Mouse (Mus musculus): ENCODE data around the gene Tmem79. TPM values are rescaled to one million over a fixed set of nuclear protein-coding genes. Genes with fewer than 3 reads are reported as not detected.
"Not testable (repeated sequence)": the region's sequence is repeated elsewhere in the genome, so short reads cannot be mapped to it uniquely, and the experiment has no call there.

Tmem79 gene
- polyA plus RNA-seq (2015; fragmentation: Nextera tagmentation; extraction: Ambion mirVana) = 0.66 and 2.0 TPM in 2 replicates

DNA sequence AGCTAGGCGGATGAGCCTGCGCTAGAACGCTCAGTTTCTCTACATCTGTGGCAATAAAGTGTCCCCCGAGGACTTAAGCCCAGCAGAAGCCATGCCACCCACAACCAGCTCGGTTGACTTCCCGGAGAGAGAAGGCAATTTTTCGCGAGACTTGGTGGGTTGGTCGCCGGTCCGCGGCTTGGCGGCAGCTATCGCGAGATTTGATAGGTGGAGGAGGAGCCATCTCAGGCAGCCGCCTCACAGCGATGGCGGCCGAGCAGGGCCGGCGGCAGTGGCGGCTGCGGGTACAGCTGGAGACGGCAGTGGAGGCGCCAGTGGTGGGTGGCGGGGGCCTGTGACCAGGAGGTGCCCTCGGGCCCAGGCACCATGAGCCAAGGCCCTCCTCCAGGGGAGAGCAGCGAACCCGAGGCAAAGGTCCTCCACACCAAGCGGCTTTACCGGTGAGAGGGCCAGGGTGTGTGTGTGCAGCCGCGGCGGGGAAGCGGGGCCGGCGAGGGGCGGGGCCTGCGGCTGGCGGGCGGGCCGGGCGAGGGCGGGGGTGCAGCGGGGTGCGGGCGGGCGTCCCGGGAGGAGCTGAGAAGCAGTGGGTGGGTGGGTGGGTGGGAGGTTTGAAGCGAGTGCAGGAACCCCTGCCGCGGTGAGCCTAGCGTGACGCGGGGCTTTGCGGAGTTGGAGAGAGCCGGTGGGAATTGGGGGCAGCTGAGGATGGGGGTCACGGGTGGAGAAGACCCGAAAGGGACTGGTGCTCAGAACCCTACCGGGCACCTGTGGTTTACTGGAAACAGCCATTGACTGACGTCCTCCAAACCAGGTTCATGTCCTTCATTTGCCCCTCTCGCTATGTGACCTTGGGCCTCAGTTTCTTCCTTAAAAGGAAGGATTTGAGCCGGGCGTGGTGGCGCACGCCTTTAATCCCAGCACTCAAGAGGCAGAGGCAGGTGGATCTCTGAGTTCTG, at the start of gene Tmem79, which contains the start of gene Smg5:
TSS of gene Tmem79 (minus strand) at position 91 of the 956 bp plus-strand sequence.
TSS of gene Smg5 (plus strand) at position 203 of the 956 bp plus-strand sequence.
- Histone ChIP-seq H3K9ac (replicated peaks) (peak within 1 kb of the TSS; percentile 90), H3K27me3 (no peaks in the 10 kb centered on the region), H3K4me3 (replicated peaks) (peak within 1 kb of the TSS; percentile 73), H3K4me2 (replicated peaks) (peak within 1 kb of the TSS; percentile 73), H3K4me1 (replicated peaks) (peaks cover 30% of the 10 kb centered on the region), H3K27ac (peak within 1 kb of the TSS; percentile 94), H3K9me3 (no peaks in the 10 kb centered on the region), H3K36me3 (no peaks in the 10 kb centered on the region)
- WGBS = 1% methylated on average over 51 of the region's 66 CpGs
- peak; percentile 95 for ATAC-seq

DNA sequence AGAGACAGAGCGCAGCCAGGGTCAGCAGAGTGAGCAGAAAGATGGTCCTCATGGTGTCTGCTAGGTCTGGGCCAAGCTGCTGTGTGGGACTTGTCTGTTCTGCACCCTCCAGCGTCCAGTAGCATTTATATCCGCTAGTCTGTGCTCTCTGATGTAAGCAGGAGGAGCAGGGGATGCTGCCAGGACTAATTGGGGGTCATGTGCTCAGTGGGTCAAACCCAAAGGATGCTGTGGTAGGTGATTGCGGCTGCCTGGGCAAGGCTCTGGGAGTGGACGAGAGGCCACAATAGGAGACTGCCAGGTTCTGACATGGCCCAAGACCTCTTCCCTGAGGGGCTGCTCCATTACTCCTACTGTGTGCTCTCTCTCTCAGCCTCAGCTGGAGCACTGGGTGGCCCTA, 48.4 kb upstream of the Tmem79 start, which contains the start of gene Bglap:
TSS of gene Bglap (minus strand) at position 101 of the 400 bp plus-strand sequence.
- H3K27me3 ChIP-seq = no peaks in the 10 kb centered on the region
- H3K4me3 ChIP-seq (replicated peaks) = no peak within 1 kb of the TSS
- 84% methylated on average over 5 of the region's 5 CpGs for WGBS
- H3K36me3 ChIP-seq = no peaks in the 10 kb centered on the region
- no peak within 1 kb of the TSS for H3K4me2 ChIP-seq (replicated peaks)
- no peak within 1 kb of the TSS for H3K9ac ChIP-seq (replicated peaks)
- no peak for ATAC-seq
- peaks cover 7% of the 10 kb centered on the region for H3K4me1 ChIP-seq (replicated peaks)
- no peaks in the 10 kb centered on the region for H3K9me3 ChIP-seq
- H3K27ac ChIP-seq = no peak within 1 kb of the TSS

DNA sequence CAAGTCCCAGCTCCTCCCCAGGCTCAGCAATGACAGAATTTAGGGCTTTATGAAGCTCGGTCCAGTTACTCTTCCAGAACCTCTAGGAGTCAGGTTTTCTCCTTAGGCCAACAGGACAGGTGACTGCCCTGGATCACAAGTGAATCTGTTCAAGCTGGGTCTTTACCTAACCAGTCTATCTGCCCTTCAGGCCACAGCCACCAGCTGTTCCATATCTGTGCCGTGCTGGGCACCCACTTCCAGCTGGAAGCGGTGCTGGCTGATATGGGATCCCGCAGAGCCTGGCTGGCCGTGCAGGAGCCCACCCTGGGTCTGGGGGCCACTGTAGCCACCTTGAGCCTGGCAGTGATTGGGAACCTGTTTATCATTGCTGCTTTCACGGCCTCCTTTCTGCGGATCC, 46.4 kb upstream of the Tmem79 start:
- not testable (repeated sequence) for H3K27ac ChIP-seq; H3K27me3 ChIP-seq; H3K36me3 ChIP-seq; H3K4me3 ChIP-seq (replicated peaks); H3K9ac ChIP-seq (replicated peaks); H3K9me3 ChIP-seq; H3K4me1 ChIP-seq (replicated peaks)
- 11% methylated on average over 1 of the region's 7 CpGs for WGBS
- ATAC-seq = peak; percentile 49
- peak overlapping the region; percentile 50; the same call in 1 of the 2 replicates for H3K4me2 ChIP-seq (replicated peaks)

DNA sequence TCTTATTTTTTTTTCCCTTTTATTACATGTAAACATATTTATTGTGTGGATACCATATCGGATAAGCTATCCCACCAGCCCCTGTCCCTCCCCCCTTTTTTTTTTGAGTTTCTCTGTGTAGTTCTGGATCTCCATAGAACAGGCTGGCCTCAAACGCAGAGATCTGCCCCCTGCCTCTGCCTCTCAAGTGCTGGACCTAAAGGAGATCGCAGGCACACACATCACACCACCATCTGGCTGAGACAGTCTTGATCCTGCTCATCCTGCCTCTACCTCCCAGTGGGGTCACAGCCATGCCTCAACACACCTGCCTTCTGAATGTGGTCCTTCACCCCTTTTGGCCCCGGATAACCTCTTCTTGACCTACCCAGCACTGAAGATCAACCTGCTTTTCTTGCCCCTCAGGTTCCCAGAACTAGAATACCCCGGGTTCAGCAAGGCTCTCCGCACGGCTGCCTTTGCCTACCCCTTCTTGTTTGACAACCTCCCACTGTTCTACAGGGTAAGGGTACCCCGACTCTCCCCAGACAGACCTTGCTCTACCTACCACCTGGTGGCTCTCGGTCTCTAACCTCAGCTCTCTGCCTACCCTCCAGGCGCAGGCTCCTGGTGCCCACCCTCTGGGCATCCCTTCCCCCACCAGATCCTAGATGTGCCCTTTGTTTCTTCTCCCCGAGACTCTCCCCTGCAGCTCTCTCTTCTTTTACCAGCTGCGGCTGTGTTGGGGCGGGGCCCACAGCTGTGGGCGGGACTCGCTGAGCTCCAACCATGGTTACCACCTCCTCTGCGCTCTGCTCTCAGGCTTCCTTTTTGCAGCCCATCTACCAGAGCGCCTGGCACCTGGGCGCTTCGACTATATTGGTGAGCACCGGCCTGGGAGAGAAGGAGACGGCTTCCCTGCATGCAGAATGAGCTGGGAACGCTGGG, 45.7 kb upstream of the Tmem79 start:
- Histone ChIP-seq H3K4me2 (replicated peaks) (peak overlapping the region; percentile 50), H3K4me3 (replicated peaks) (peak overlapping the region; percentile 28), H3K9ac (replicated peaks) (peak overlapping the region; percentile 41; the same call in 1 of the 2 replicates), H3K27ac (peak overlapping the region; percentile 77)
- H3K27me3 ChIP-seq; H3K4me1 ChIP-seq (replicated peaks); H3K9me3 ChIP-seq; H3K36me3 ChIP-seq: not testable (repeated sequence)
- WGBS = 4% methylated on average over 20 of the region's 22 CpGs
- peak; percentile 91 for ATAC-seq

DNA sequence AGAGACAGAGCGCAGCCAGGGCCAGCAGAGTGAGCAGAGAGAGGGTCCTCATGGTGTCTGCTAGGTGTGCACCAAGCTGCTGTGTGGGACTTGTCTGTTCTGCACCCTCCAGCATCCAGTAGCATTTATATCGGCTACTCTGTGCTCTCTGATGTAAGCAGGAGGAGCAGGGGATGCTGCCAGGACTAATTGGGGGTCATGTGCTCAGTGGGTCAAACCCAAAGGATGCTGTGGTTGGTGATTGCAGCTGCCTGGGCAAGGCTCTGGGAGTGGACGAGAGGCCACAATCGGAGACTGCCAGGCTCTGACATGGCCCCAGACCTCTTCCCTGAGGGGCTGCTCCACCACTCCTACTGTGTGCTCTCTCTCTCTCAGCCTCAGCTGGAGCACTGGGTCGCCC, 42.7 kb upstream of the Tmem79 start, which contains the start of gene Bglap2:
TSS of gene Bglap2 (minus strand) at position 101 of the 400 bp plus-strand sequence.
- 81% methylated on average over 5 of the region's 5 CpGs for WGBS

DNA sequence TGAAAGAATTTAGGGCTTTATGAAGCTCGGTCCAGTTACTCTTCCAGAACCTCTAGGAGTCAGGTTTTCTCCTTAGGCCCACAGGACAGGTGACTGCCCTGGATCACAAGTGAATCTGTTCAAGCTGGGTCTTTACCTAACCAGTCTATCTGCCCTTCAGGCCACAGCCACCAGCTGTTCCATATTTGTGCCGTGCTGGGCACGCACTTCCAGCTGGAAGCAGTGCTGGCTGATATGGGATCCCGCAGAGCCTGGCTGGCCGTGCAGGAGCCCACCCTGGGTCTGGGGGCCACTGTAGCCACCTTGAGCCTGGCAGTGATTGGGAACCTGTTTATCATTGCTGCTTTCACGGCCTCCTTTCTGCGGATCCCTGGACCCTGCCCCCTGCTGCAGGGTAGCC, 40.7 kb upstream of the Tmem79 start:
- H3K9me3 ChIP-seq; H3K27me3 ChIP-seq; H3K4me3 ChIP-seq (replicated peaks); H3K9ac ChIP-seq (replicated peaks); H3K36me3 ChIP-seq: not testable (repeated sequence)
- peak; percentile 9 for ATAC-seq
- 30% methylated on average over 6 of the region's 7 CpGs for WGBS
- peak overlapping the region; percentile 36; the same call in 1 of the 2 replicates for H3K4me2 ChIP-seq (replicated peaks)
- H3K27ac ChIP-seq = peak overlapping the region; percentile 65; the same call in 1 of the 2 replicates
- peaks cover 10% of the 10 kb centered on the region for H3K4me1 ChIP-seq (replicated peaks)

More for the DNA sequence above, 42.7 kb upstream of the Tmem79 start, which contains the start of gene Bglap2:
- H3K4me2 ChIP-seq (replicated peaks); ATAC-seq; H3K9me3 ChIP-seq; H3K27me3 ChIP-seq; H3K27ac ChIP-seq; H3K36me3 ChIP-seq; H3K4me3 ChIP-seq (replicated peaks); H3K9ac ChIP-seq (replicated peaks): not testable (repeated sequence)
- H3K4me1 ChIP-seq (replicated peaks) = peaks cover 14% of the 10 kb centered on the region

DNA sequence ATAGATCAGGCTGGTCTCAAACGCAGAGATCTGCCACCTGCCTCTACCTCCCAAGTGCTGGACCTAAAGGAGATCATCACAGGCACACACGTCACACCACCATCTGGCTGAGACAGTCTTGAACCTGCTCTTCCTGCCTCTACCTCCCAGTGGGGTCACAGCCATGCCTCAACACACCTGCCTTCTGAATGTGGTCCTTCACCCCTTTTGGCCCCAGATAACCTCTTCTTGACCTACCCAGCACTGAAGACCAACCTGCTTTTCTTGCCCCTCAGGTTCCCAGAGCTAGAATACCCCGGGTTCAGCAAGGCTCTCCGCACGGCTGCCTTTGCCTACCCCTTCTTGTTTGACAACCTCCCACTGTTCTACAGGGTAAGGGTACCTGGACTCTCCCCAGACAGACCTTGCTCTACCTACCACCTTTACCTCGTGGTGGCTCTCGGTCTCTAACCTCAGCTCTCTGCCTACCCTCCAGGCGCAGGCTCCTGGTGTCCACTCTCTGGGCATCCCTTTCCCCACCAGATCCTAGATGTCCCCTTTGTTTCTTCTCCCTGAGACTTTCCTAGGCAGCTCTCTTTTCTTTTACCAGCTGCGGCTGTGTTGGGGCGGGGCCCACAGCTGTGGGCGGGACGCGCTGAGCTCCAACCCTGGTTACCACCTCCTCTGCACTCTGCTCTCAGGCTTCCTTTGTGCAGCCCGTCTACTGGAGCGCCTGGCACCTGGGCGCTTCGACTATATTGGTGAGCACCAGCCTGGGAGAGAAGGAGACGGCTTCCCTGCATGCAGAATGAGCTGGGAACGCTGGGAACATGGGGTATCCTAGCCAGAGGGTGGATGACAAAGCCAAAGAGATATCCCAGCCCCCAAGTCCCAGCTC, 40.0 kb upstream of the Tmem79 start:
- WGBS = 9% methylated on average over 19 of the region's 19 CpGs
- H3K36me3 ChIP-seq; H3K4me1 ChIP-seq (replicated peaks); H3K9me3 ChIP-seq; H3K27me3 ChIP-seq: not testable (repeated sequence)
- H3K27ac ChIP-seq = peak overlapping the region; percentile 65
- peak; percentile 91 for ATAC-seq
- peak overlapping the region; percentile 41; the same call in 1 of the 2 replicates for H3K9ac ChIP-seq (replicated peaks)
- H3K4me3 ChIP-seq (replicated peaks) = peak overlapping the region; percentile 14
- peak overlapping the region; percentile 36 for H3K4me2 ChIP-seq (replicated peaks)

DNA sequence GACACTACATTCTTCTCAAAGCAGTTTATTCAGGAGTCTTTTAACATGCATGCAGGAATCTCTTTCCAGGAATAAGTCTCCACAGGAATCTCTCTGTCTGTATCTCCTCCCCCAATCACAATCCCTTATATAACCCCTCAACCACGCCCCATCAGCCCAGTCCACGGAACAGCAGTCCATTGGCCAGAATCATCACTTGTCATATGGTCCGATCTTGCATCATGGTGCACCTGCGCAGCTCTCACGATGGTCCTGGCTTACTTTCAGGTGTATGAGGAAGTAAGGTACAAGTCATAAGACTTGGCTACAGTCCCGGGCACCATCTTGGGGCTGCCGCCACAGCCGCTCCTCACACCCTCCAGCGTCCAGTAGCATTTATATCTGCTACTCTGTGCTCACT, 36.7 kb upstream of the Tmem79 start, which contains the start of gene Bglap3:
TSS of gene Bglap3 (minus strand) at position 101 of the 400 bp plus-strand sequence.
- H3K4me2 ChIP-seq (replicated peaks); H3K36me3 ChIP-seq; ATAC-seq; H3K4me3 ChIP-seq (replicated peaks); H3K9ac ChIP-seq (replicated peaks); H3K4me1 ChIP-seq (replicated peaks); H3K27ac ChIP-seq; H3K27me3 ChIP-seq: not testable (repeated sequence)
- WGBS = 93% methylated on average over 9 of the region's 9 CpGs
- peaks cover 11% of the 10 kb centered on the region for H3K9me3 ChIP-seq

DNA sequence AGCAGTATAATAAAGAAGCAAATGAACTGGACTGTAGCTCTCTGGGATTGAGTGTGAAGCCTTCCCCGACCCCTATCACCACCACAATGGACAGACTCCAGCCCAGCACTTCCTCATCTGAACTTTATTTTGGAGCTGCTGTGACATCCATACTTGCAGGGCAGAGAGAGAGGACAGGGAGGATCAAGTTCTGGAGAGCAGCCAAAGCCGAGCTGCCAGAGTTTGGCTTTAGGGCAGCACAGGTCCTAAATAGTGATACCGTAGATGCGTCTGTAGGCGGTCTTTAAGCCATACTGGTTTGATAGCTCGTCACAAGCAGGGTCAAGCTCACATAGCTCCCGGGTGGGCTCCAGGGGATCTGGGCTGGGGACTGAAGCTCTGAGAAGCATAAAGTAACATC, 32.6 kb upstream of the Tmem79 start:
- ATAC-seq; H3K36me3 ChIP-seq; H3K27ac ChIP-seq; H3K4me3 ChIP-seq (replicated peaks); H3K4me2 ChIP-seq (replicated peaks); H3K4me1 ChIP-seq (replicated peaks); H3K9ac ChIP-seq (replicated peaks): not testable (repeated sequence)
- WGBS = 89% methylated on average over 7 of the region's 7 CpGs
- Histone ChIP-seq H3K9me3 (peaks cover 11% of the 10 kb centered on the region), H3K27me3 (peaks cover 26% of the 10 kb centered on the region)

DNA sequence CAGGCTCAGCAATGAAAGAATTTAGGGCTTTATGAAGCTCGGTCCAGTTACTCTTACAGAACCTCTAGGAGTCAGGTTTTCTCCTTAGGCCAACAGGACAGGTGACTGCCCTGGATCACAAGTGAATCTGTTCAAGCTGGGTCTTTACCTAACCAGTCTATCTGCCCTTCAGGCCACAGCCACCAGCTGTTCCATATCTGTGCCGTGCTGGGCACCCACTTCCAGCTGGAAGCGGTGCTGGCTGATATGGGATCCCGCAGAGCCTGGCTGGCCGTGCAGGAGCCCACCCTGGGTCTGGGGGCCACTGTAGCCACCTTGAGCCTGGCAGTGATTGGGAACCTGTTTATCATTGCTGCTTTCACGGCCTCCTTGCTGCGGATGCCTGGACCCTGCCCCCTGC, 31.6 kb upstream of the Tmem79 start:
- H3K9ac ChIP-seq (replicated peaks); H3K36me3 ChIP-seq; H3K4me1 ChIP-seq (replicated peaks); H3K4me2 ChIP-seq (replicated peaks); H3K4me3 ChIP-seq (replicated peaks); H3K27ac ChIP-seq: not testable (repeated sequence)
- Histone ChIP-seq H3K27me3 (peaks cover 26% of the 10 kb centered on the region), H3K9me3 (peaks cover 11% of the 10 kb centered on the region)
- WGBS = 46% methylated on average over 3 of the region's 7 CpGs
- ATAC-seq = peak; percentile 68
